Mouse (Mus musculus) CH12.LX (cell line): ENCODE results near the gene Syndig1l. TPM values are rescaled to one million over a fixed set of nuclear protein-coding genes. Genes with fewer than 3 reads are reported as not detected.

Experiments used
- DNase-seq: peaks from one replicate; pipeline ENCODE4 v3.0.0-alpha.2; 2013; ENCODE audit errors: extremely low read depth
- H3K27ac ChIP-seq: 2 replicates; pipeline ENCODE4 v1.5.1; 2012; ENCODE audit warnings: low read depth, mild to moderate bottlenecking, control low read depth, moderate library complexity; ENCODE audit not compliant: insufficient read depth
- H3K27me3 ChIP-seq: replicated peaks from 2 replicates; pipeline ENCODE3; 2012; ENCODE audit warnings: inconsistent platforms
- H3K36me3 ChIP-seq, 2 experiments: replicated peaks in 1 of 2; 2 replicates each; pipeline versions ENCODE3 to v1.6.1; 2012; ENCODE audit warnings: inconsistent platforms in 1 of 2, low read length in 1 of 2, mild to moderate bottlenecking in 1 of 2, mixed read lengths in 1 of 2, moderate library complexity in 1 of 2; ENCODE audit not compliant: control insufficient read depth in 1 of 2, insufficient read depth in 1 of 2
- H3K4me1 ChIP-seq, 2 experiments: 2 replicates each; pipeline ENCODE4 v1.6.1; 2012; ENCODE audit warnings: inconsistent platforms in 1 of 2, moderate library complexity in 1 of 2; ENCODE audit not compliant: insufficient read depth in 2 of 2, control insufficient read depth in 1 of 2
- H3K4me2 ChIP-seq: 2 replicates; pipeline ENCODE4 v1.6.1; 2012; ENCODE audit warnings: low read depth, mild to moderate bottlenecking, control low read depth; ENCODE audit not compliant: poor library complexity, insufficient read depth, severe bottlenecking
- H3K4me3 ChIP-seq, 3 experiments: fragments of 150-350 bp in 1 of 3; sonication (generic) in 1 of 3; replicated peaks in 1 of 3; 2 replicates each; pipeline versions ENCODE3 to v1.5.1; 2011 to 2012; ENCODE audit warnings: low read depth in 2 of 3, low read length in 2 of 3, mild to moderate bottlenecking in 2 of 3, moderate library complexity in 2 of 3, control low read depth in 1 of 3, improper control_type of control experiment in 1 of 3, inconsistent platforms in 1 of 3, mixed read lengths in 1 of 3; ENCODE audit not compliant: poor library complexity in 1 of 3
- H3K79me2 ChIP-seq: replicated peaks from 2 replicates; pipeline ENCODE4 v1.6.1; 2012; ENCODE audit warnings: mild to moderate bottlenecking, moderate library complexity; ENCODE audit not compliant: control insufficient read depth, poor library complexity, insufficient read depth, severe bottlenecking; ENCODE audit errors: extremely low read depth
- H3K9ac ChIP-seq: 2 replicates; pipeline ENCODE4 v1.6.1; 2012; ENCODE audit warnings: low read depth, mild to moderate bottlenecking, control low read depth, moderate library complexity; ENCODE audit not compliant: insufficient read depth
- H3K9me3 ChIP-seq: replicated peaks from 2 replicates; pipeline ENCODE3; 2012; ENCODE audit warnings: low read length, inconsistent platforms, mixed read lengths
- BHLHE40 ChIP-seq: IDR thresholded peaks from 2 replicates; pipeline ENCODE4 v1.6.1; 2011; ENCODE audit warnings: mild to moderate bottlenecking, low read depth, low read length, improper control_type of control experiment
- CHD1 ChIP-seq: IDR thresholded peaks from 2 replicates; pipeline ENCODE4 v1.6.1; 2012; ENCODE audit warnings: low read depth, low read length, improper control_type of control experiment, inconsistent platforms
- CTCF ChIP-seq, 2 experiments: IDR thresholded peaks in 1 of 2; conservative IDR thresholded peaks in 1 of 2; 2 replicates each; pipeline ENCODE4 v1.5.1; 2011 to 2012; ENCODE audit warnings: low read depth in 2 of 2, low read length in 2 of 2, improper control_type of control experiment in 1 of 2, inconsistent platforms in 1 of 2, mild to moderate bottlenecking in 1 of 2, moderate library complexity in 1 of 2
- E2F4 ChIP-seq: IDR thresholded peaks from 2 replicates; pipeline ENCODE4 v1.6.1; 2011; ENCODE audit warnings: low read depth, low read length, improper control_type of control experiment; ENCODE audit not compliant: insufficient replicate concordance
- ELF1 ChIP-seq: IDR thresholded peaks from 2 replicates; pipeline ENCODE4 v1.6.1; 2014; ENCODE audit warnings: low read depth, mild to moderate bottlenecking, inconsistent platforms, low read length, improper control_type of control experiment
- HCFC1 ChIP-seq: IDR thresholded peaks from 2 replicates; pipeline ENCODE4 v1.6.1; 2012; ENCODE audit warnings: low read depth, mild to moderate bottlenecking, inconsistent platforms, low read length, improper control_type of control experiment
- IRF4 ChIP-seq: IDR thresholded peaks from 2 replicates; pipeline ENCODE4 v1.6.1; 2014; ENCODE audit warnings: low read depth, mild to moderate bottlenecking, inconsistent platforms, low read length, improper control_type of control experiment
- JUN ChIP-seq: IDR thresholded peaks from 2 replicates; pipeline ENCODE4 v1.6.1; 2011; ENCODE audit warnings: low read depth, mild to moderate bottlenecking, low read length, improper control_type of control experiment, moderate library complexity; ENCODE audit not compliant: insufficient read depth
- MAFK ChIP-seq: IDR thresholded peaks from 2 replicates; pipeline ENCODE4 v1.6.1; 2011; ENCODE audit warnings: low read length, improper control_type of control experiment; ENCODE audit not compliant: insufficient replicate concordance
- MAZ ChIP-seq: IDR thresholded peaks from 2 replicates; pipeline ENCODE4 v1.6.1; 2012; ENCODE audit warnings: low read depth, mild to moderate bottlenecking, inconsistent platforms, low read length, improper control_type of control experiment, moderate library complexity
- MEF2A ChIP-seq: IDR thresholded peaks from 2 replicates; pipeline ENCODE4 v1.6.1; 2014; ENCODE audit warnings: low read depth, mild to moderate bottlenecking, inconsistent platforms, low read length, improper control_type of control experiment, borderline replicate concordance
- MXI1 ChIP-seq: IDR thresholded peaks from 2 replicates; pipeline ENCODE4 v1.6.1; 2011; ENCODE audit warnings: mild to moderate bottlenecking, low read depth, low read length, improper control_type of control experiment
- MYC ChIP-seq: IDR thresholded peaks from 2 replicates; pipeline ENCODE4 v1.6.1; 2011; ENCODE audit warnings: low read depth, mild to moderate bottlenecking, improper control_type of control experiment, low read length
- NRF1 ChIP-seq: IDR thresholded peaks from 2 replicates; pipeline ENCODE4 v1.6.1; 2014; ENCODE audit warnings: low read depth, mild to moderate bottlenecking, inconsistent platforms, low read length, improper control_type of control experiment, moderate library complexity
- POLR2A ChIP-seq: IDR thresholded peaks from 2 replicates; pipeline ENCODE4 v1.6.1; 2011; ENCODE audit warnings: low read depth, mild to moderate bottlenecking, improper control_type of control experiment, low read length
- RAD21 ChIP-seq: IDR thresholded peaks from 2 replicates; pipeline ENCODE4 v1.6.1; 2011; ENCODE audit warnings: low read depth, mild to moderate bottlenecking, low read length, improper control_type of control experiment, moderate library complexity
- SIN3A ChIP-seq: IDR thresholded peaks from 2 replicates; pipeline ENCODE4 v1.6.1; 2012; ENCODE audit warnings: low read length, improper control_type of control experiment, inconsistent platforms
- TCF12 ChIP-seq: IDR thresholded peaks from 2 replicates; pipeline ENCODE4 v1.6.1; 2014; ENCODE audit warnings: low read depth, mild to moderate bottlenecking, inconsistent platforms, low read length, improper control_type of control experiment
- UBTF ChIP-seq: IDR thresholded peaks from 2 replicates; pipeline ENCODE4 v1.6.1; 2012; ENCODE audit warnings: low read depth, mild to moderate bottlenecking, inconsistent platforms, low read length, improper control_type of control experiment, moderate library complexity
- USF2 ChIP-seq: conservative IDR thresholded peaks from 2 replicates; pipeline ENCODE4 v1.6.1; 2011; ENCODE audit warnings: low read depth, low read length, improper control_type of control experiment
- ZKSCAN1 ChIP-seq: IDR thresholded peaks from 2 replicates; pipeline ENCODE4 v1.6.1; 2012; ENCODE audit warnings: low read depth, inconsistent platforms, low read length, improper control_type of control experiment, borderline replicate concordance
- ZMIZ1 ChIP-seq: IDR thresholded peaks from 2 replicates; pipeline ENCODE4 v1.6.1; 2012; ENCODE audit warnings: low read depth, mild to moderate bottlenecking, inconsistent platforms, low read length, improper control_type of control experiment
- ZNF384 ChIP-seq: IDR thresholded peaks from 2 replicates; pipeline ENCODE4 v1.6.1; 2012; ENCODE audit warnings: low read depth, low read length, improper control_type of control experiment, inconsistent platforms
- dilution Hi-C: fragments of 300-500 bp; cut with MboI; formaldehyde crosslinking; loops from 2 replicates; pipeline ENCODE4 v1.14.3; 2020; ENCODE audit warnings: low sequenced_read_pairs; ENCODE audit not compliant: extremely low pct_unique_long_range_greater_than_20kb, extremely low pct_ligation_motif_present
- in situ Hi-C: fragments of 300-500 bp; cut with MboI; formaldehyde crosslinking; loops from 3 replicates; pipeline ENCODE4 v1.14.3; 2019; ENCODE audit warnings: low sequenced_read_pairs, low pct_ligation_motif_present, low pct_unique_long_range_greater_than_20kb, mixed read lengths
- polyA plus RNA-seq: library from polyadenylated mRNA; unstranded; fragments of >175 nt; gene quantifications from 2 replicates; pipeline ENCODE4 v1.2.1, GENCODE M21; 2012; ENCODE audit warnings: low read depth; ENCODE audit not compliant: insufficient read length
- total RNA-seq, 2 experiments: library from RNA; depleted of rRNA; stranded (reverse); fragments of 300-350 nt in 1 of 2; fragments of >200 nt in 1 of 2; gene quantifications; 2 replicates each; pipeline ENCODE4 v1.2.3; 2012 to 2014

The Syndig1l gene
- total RNA-seq (2012; rRNA removed), result not detected in 2 replicates
- not detected in 2 replicates for total RNA-seq (2014; rRNA removed)
- 0.16 TPM in 1 of 2 replicates, not detected in the other for polyA plus RNA-seq

GRCm38 (mm10) chr12:84698319-84699081 is at the start of gene Syndig1l:
Gene Syndig1l, minus strand, starts transcription at chr12:84698831.
- in situ Hi-C loops, result no loop called here
- no peak within 1 kb of the TSS for H3K9ac ChIP-seq
- no peaks in the 10 kb centered on the region for H3K36me3 ChIP-seq
- dilution Hi-C loops, result no loop called here
- H3K4me3 ChIP-seq, result no peak within 1 kb of the TSS
- peaks cover 0 to 10% of the 10 kb centered on the region in 2 experiments; a peak in 1 of 4 replicates for H3K4me1 ChIP-seq
- no peak within 1 kb of the TSS for H3K4me2 ChIP-seq
- H3K9me3 ChIP-seq, result no peaks in the 10 kb centered on the region
- DNase-seq, result no peak
- H3K27ac ChIP-seq, result no peak within 1 kb of the TSS
- peaks cover 6% of the 10 kb centered on the region for H3K27me3 ChIP-seq
- no peaks in the 10 kb centered on the region for H3K79me2 ChIP-seq
- TF ChIP-seq MYC (no peak), CHD1 (no peak), USF2 (no peak), CTCF (conservative IDR thresholded peaks at IDR 0.05 in 1 of 2, IDR thresholded peaks at IDR 0.05 in 1 of 2; ENCODE audit: low read depth in 2 of 2, low read length in 2 of 2) (no peak), IRF4 (no peak), ELF1 (no peak), E2F4 (no peak), SIN3A (no peak), NRF1 (no peak), ZMIZ1 (no peak)

DNA sequence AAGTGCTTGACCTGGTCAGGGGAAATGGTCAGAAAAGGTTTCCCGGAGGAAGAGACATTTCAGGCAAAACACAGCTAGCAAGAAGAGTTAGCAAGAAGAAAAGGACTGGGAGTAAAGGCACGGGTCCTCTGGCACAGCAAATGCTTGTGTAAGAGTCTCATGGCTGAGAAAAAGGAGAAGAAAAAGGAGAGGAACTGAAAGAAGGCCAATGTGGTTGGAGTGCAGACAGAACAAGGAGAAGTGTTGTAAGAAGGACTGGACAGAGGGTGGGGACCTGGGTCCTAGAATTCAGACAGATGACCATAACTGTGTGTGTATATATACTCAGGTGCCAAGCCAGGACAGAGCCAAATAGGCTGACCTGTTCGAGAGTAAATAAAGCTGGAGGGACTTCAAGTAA is 49.5 kb upstream of the Syndig1l start:
- no peak overlapping the region for H3K4me2 ChIP-seq
- TF ChIP-seq MEF2A (no peak), HCFC1 (no peak)
- no peaks in the 10 kb centered on the region for H3K36me3 ChIP-seq
- no peak overlapping the region for H3K4me3 ChIP-seq
- H3K9me3 ChIP-seq, result no peaks in the 10 kb centered on the region
- H3K79me2 ChIP-seq, result no peaks in the 10 kb centered on the region
- in situ Hi-C loops, result no loop called here
- no peak overlapping the region for H3K27ac ChIP-seq
- no peak overlapping the region for H3K9ac ChIP-seq
- DNase-seq, result no peak
- peaks cover 0 to 20% of the 10 kb centered on the region in 2 experiments; a peak in 2 of 4 replicates for H3K4me1 ChIP-seq
- no peaks in the 10 kb centered on the region for H3K27me3 ChIP-seq
- dilution Hi-C loops, result no loop called here

DNA sequence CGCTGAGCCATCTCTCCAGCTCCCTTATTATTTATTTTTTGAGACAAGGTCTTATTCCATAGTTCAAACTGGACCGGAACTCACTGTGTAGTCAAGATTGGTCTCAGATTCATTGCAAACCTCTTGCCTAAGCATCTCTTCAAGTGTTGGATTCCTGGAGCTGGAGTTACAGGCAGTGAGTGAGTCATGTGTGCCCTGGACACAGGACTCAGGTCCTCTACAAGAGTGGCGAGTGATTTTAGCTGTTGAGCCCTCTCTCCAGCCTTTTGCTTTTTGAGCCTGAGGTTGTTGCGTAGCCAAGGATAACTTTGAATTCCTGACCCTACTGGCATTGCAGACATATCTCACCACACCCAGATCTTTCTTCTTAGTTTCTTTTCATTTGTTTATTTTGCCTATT is 47.1 kb upstream of the Syndig1l start:
- H3K9me3 ChIP-seq, result no peaks in the 10 kb centered on the region
- no peak overlapping the region for H3K4me3 ChIP-seq
- no peak overlapping the region for H3K27ac ChIP-seq
- no peaks in the 10 kb centered on the region for H3K79me2 ChIP-seq
- no peak for TF ChIP-seq ZKSCAN1
- no peak for TF ChIP-seq JUN
- TF ChIP-seq IRF4, result no peak
- TF ChIP-seq BHLHE40, result no peak
- no peak for TF ChIP-seq USF2
- no peak for TF ChIP-seq TCF12
- TF ChIP-seq UBTF, result no peak
- TF ChIP-seq ZNF384, result no peak
- TF ChIP-seq CHD1, result no peak
- TF ChIP-seq MXI1, result no peak
- TF ChIP-seq RAD21, result no peak
- no peak for TF ChIP-seq MAZ
- no peak for TF ChIP-seq POLR2A
- no peak for TF ChIP-seq NRF1
- no peak for TF ChIP-seq MAFK
- H3K9ac ChIP-seq, result no peak overlapping the region
- dilution Hi-C loops (no loop called here), in situ Hi-C loops (no loop called here)
- H3K4me2 ChIP-seq, result no peak overlapping the region
- no peak for DNase-seq
- H3K4me1 ChIP-seq, result peaks cover 0 to 25% of the 10 kb centered on the region in 2 experiments; a peak in 2 of 4 replicates
- no peaks in the 10 kb centered on the region for H3K27me3 ChIP-seq
- no peaks in the 10 kb centered on the region for H3K36me3 ChIP-seq
